8 mouse cellular contexts compared by ENCODE assay signal in the genomic region with DNA sequence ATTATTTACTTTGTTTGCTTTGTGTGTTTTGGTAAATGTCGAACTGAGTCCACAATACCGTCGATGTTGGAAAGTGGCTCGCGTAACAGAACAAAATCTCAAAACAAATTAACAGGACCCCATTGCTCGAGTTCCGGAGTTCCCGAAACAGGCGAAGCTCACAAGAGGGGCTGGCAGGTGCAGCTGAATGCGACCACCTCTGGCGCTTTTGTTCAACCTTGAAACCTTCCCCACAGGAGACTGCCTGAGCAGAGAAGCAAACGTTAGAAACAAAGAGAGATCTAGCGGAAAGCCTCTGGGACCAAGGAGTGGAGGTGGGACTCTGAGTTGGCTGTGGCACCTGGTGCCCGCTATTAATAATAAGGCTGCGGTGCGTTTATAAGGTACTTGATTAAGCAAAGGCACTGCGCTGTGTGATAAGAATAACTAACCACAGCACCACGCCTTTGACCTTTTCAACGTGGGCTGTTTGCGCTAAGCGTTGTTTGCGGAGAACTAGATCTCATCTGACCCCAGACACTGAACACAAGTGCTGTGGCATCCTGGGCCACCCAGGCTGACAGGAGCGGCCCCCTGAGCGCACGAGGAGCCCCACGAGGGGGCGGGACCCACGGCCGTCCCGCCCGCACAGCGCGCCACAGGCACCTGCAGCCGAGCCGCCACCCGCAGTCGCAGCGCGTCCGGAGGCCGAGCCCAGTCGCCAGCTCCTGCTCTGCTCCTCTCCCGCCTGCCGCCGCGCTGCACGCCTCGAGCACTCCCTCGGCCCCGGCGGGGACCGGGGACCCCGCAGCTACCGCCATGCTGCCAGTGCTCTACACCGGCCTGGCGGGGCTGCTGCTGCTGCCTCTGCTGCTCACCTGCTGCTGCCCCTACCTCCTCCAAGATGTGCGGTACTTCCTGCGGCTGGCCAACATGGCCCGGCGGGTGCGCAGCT. TPM values are rescaled to one million over a fixed set of nuclear protein-coding genes. Genes with fewer than 3 reads are reported as not detected.
DNase-seq lines count a peak whose midpoint lies in the region; ATAC-seq and TF ChIP-seq lines count a peak whose summit lies in the region.

A gene (plus strand): TSS at position 51 of the 934 bp plus-strand sequence.

- no peak for TF ChIP-seq CTCF in stomach, postnatal 0 days (IDR thresholded peaks at IDR 0.05; ENCODE audit: low read depth)

- no peak within 1 kb of the TSS for H3K27ac ChIP-seq in forebrain, embryonic 13.5 days
- no peak within 1 kb of the TSS for H3K27ac ChIP-seq in intestine, embryonic 16.5 days (ENCODE audit: low read length)
- no peak within 1 kb of the TSS for H3K27ac ChIP-seq in limb, embryonic 11.5 days (replicated peaks; ENCODE audit: low read depth, low read length)
- H3K27ac ChIP-seq in midbrain, embryonic 12.5 days (replicated peaks): no peak within 1 kb of the TSS
- H3K27ac ChIP-seq in stomach, postnatal 0 days (replicated peaks): no peak within 1 kb of the TSS

- no peaks in the 10 kb centered on the region for H3K36me3 ChIP-seq in forebrain, embryonic 13.5 days (ENCODE audit: poor library complexity, severe bottlenecking)
- H3K36me3 ChIP-seq in intestine, embryonic 16.5 days (ENCODE audit: control insufficient read depth, insufficient read depth, low read length): no peaks in the 10 kb centered on the region
- H3K36me3 ChIP-seq in limb, embryonic 11.5 days (ENCODE audit: control insufficient read depth, insufficient read depth, low read length): no peaks in the 10 kb centered on the region
- no peaks in the 10 kb centered on the region for H3K36me3 ChIP-seq in midbrain, embryonic 12.5 days
- no peaks in the 10 kb centered on the region for H3K36me3 ChIP-seq in stomach, postnatal 0 days (ENCODE audit: control insufficient read depth, insufficient read depth, low read length)

- H3K4me3 ChIP-seq in forebrain, embryonic 13.5 days: peak within 1 kb of the TSS; percentile 66
- H3K4me3 ChIP-seq in intestine, embryonic 16.5 days (ENCODE audit: low read length): peak within 1 kb of the TSS; percentile 59
- peak within 1 kb of the TSS; percentile 49 for H3K4me3 ChIP-seq in limb, embryonic 11.5 days (ENCODE audit: low read depth, low read length)
- H3K4me3 ChIP-seq in midbrain, embryonic 12.5 days: peak within 1 kb of the TSS; percentile 66
- peak within 1 kb of the TSS; percentile 45 for H3K4me3 ChIP-seq in stomach, postnatal 0 days (ENCODE audit: low read depth, low read length)

- TF ChIP-seq EP300 in stomach, postnatal 0 days (optimal IDR thresholded peaks at IDR 0.05): no peak

- ATAC-seq in forebrain, embryonic 13.5 days: peak; percentile 87
- ATAC-seq in intestine, embryonic 16.5 days: peak; percentile 89
- ATAC-seq in limb, embryonic 11.5 days (ENCODE audit: insufficient number of reproducible peaks, low FRiP score, low TSS enrichment, low read depth): peak; percentile 60; the same call in 1 of the 2 replicates
- peak; percentile 83 for ATAC-seq in midbrain, embryonic 12.5 days (ENCODE audit: low FRiP score, low read depth)
- 0 out of 2 replicates have a peak, but pooled peaks have one; percentile 45 for ATAC-seq in stomach, postnatal 0 days (ENCODE audit: low FRiP score, low TSS enrichment)

- H3K4me1 ChIP-seq in forebrain, embryonic 13.5 days: peaks cover 12% of the 10 kb centered on the region; the same call in 1 of the 2 replicates
- H3K4me1 ChIP-seq in intestine, embryonic 16.5 days (ENCODE audit: control insufficient read depth, insufficient read depth, low read length): peaks cover 12% of the 10 kb centered on the region
- H3K4me1 ChIP-seq in limb, embryonic 11.5 days (ENCODE audit: control insufficient read depth, insufficient read depth, low read length): 0 out of 2 replicates have a peak, but pooled peaks cover 11% of the 10 kb centered on the region
- H3K4me1 ChIP-seq in midbrain, embryonic 12.5 days: peaks cover 16% of the 10 kb centered on the region
- H3K4me1 ChIP-seq in stomach, postnatal 0 days (replicated peaks; ENCODE audit: control insufficient read depth, insufficient read depth): no peaks in the 10 kb centered on the region

- peaks cover 49% of the 10 kb centered on the region for H3K27me3 ChIP-seq in forebrain, embryonic 13.5 days
- H3K27me3 ChIP-seq in intestine, embryonic 16.5 days (replicated peaks; ENCODE audit: control insufficient read depth, insufficient read depth, low read length): peaks cover 26% of the 10 kb centered on the region
- peaks cover 36% of the 10 kb centered on the region for H3K27me3 ChIP-seq in limb, embryonic 11.5 days (ENCODE audit: control insufficient read depth, insufficient read depth, low read length)
- peaks cover 45% of the 10 kb centered on the region for H3K27me3 ChIP-seq in midbrain, embryonic 12.5 days
- H3K27me3 ChIP-seq in stomach, postnatal 0 days (ENCODE audit: control insufficient read depth, insufficient read depth, low read length): peaks cover 5% of the 10 kb centered on the region; the same call in 1 of the 2 replicates

- peak within 1 kb of the TSS; percentile 69 for H3K9ac ChIP-seq in forebrain, embryonic 13.5 days
- peak within 1 kb of the TSS; percentile 55 for H3K9ac ChIP-seq in intestine, embryonic 16.5 days (ENCODE audit: low read depth, low read length)
- H3K9ac ChIP-seq in limb, embryonic 11.5 days (ENCODE audit: low read length): peak within 1 kb of the TSS; percentile 57
- peak within 1 kb of the TSS; percentile 69 for H3K9ac ChIP-seq in midbrain, embryonic 12.5 days (replicated peaks)
- H3K9ac ChIP-seq in stomach, postnatal 0 days (ENCODE audit: low read length): peak within 1 kb of the TSS; percentile 38; the same call in 1 of the 2 replicates

- WGBS in forebrain, embryonic 13.5 days: under 1% methylated on average over 55 of the region's 61 CpGs
- 2% methylated on average over 61 of the region's 61 CpGs for WGBS in intestine, embryonic 16.5 days
- WGBS in limb, embryonic 11.5 days: 2% methylated on average over 59 of the region's 61 CpGs
- under 1% methylated on average over 52 of the region's 61 CpGs for WGBS in midbrain, embryonic 12.5 days
- WGBS in stomach, postnatal 0 days: 2% methylated on average over 61 of the region's 61 CpGs

- peak; percentile 1 for DNase-seq in cerebellum, adult 8-10 months
- DNase-seq in cerebellum, adult 9-11 months: no peak
- peak; percentile 3 for DNase-seq in adrenal gland, adult 8-10 months
- DNase-seq in limb, embryonic 11.5 days (ENCODE audit: low spot score): peak; percentile 66
- DNase-seq in stomach, postnatal 0 days (ENCODE audit: low spot score): peak; percentile 53

- H3K9me3 ChIP-seq in forebrain, embryonic 13.5 days (replicated peaks): no peaks in the 10 kb centered on the region
- H3K9me3 ChIP-seq in intestine, embryonic 16.5 days (ENCODE audit: control insufficient read depth, low read length): no peaks in the 10 kb centered on the region
- H3K9me3 ChIP-seq in limb, embryonic 11.5 days (ENCODE audit: control insufficient read depth, low read length): no peaks in the 10 kb centered on the region
- no peaks in the 10 kb centered on the region for H3K9me3 ChIP-seq in midbrain, embryonic 12.5 days
- no peaks in the 10 kb centered on the region for H3K9me3 ChIP-seq in stomach, postnatal 0 days (ENCODE audit: control insufficient read depth, low read length)

- H3K4me2 ChIP-seq in forebrain, embryonic 13.5 days: peak within 1 kb of the TSS; percentile 99
- H3K4me2 ChIP-seq in intestine, embryonic 16.5 days (ENCODE audit: low read depth, low read length): peak within 1 kb of the TSS; percentile 98
- peak within 1 kb of the TSS; percentile 98 for H3K4me2 ChIP-seq in limb, embryonic 11.5 days (ENCODE audit: low read depth, severe bottlenecking)
- H3K4me2 ChIP-seq in midbrain, embryonic 12.5 days (replicated peaks): peak within 1 kb of the TSS; percentile 99
- H3K4me2 ChIP-seq in stomach, postnatal 0 days (replicated peaks; ENCODE audit: low read depth): peak within 1 kb of the TSS; percentile 93

RNA-seq across cellular contexts. Expression of the gene that starts here (rescaled TPM):
- total RNA-seq in adrenal gland, adult 8-10 months (2022): 10 to 100 TPM in 2 of 4 experiments, 1 to 10 TPM in 1, under 1 TPM in 1; 0.86 to 19.5 (median 7.6) TPM
- 2.8 and 4.0 TPM in 2 replicates for polyA plus RNA-seq in forebrain, embryonic 13.5 days (2015; fragmentation: Nextera tagmentation; extraction: Ambion mirVana)
- 3.0 and 3.6 TPM in 2 replicates for polyA plus RNA-seq in intestine, embryonic 16.5 days (2015; fragmentation: Nextera tagmentation; extraction: Ambion mirVana)
- polyA plus RNA-seq in limb, embryonic 11.5 days (2014; fragmentation: Nextera tagmentation; extraction: Ambion mirVana): 0.23 TPM in 1 of 2 replicates, not detected in the other
- polyA plus RNA-seq in midbrain, embryonic 12.5 days (2016; fragmentation: Nextera tagmentation; extraction: Ambion mirVana): 4.5 and 4.6 TPM in 2 replicates
- 1.1 and 2.4 TPM in 2 replicates for polyA plus RNA-seq in stomach, postnatal 0 days (2015; fragmentation: Nextera tagmentation; extraction: Ambion mirVana)

Comparison
In these comparisons a context has a peak if more than half of its experiments do, and no peak if none do; other contexts are left out.
1. Peak in DNase-seq, ATAC-seq, H3K4me3 ChIP-seq, H3K9ac ChIP-seq and H3K4me2 ChIP-seq in limb, embryonic 11.5 days; RNA of the gene not detected or under 1 TPM.